In genomic region chr2:13672946-13673345, GRCm38 (mm10) we compare ENCODE assay signal across 8 mouse cellular contexts.
A peak's percentile ranks its signal among the peaks of the same experiment; 100 is the strongest.
DNase-seq lines count a peak whose midpoint lies in the region; ATAC-seq and TF ChIP-seq lines count a peak whose summit lies in the region.

No protein-coding gene starts in this region.

- H3K9me3 ChIP-seq in midbrain, postnatal 0 days (ENCODE audit: low read length), result no peaks in the 10 kb centered on the region
- no peaks in the 10 kb centered on the region for H3K9me3 ChIP-seq in midbrain, embryonic 16.5 days (replicated peaks; ENCODE audit: control insufficient read depth, low read length, poor library complexity, severe bottlenecking)
- H3K9me3 ChIP-seq in forebrain, embryonic 15.5 days, result no peaks in the 10 kb centered on the region

- no peaks in the 10 kb centered on the region for H3K36me3 ChIP-seq in midbrain, postnatal 0 days (ENCODE audit: insufficient read depth, low read length)
- H3K36me3 ChIP-seq in midbrain, embryonic 16.5 days (ENCODE audit: control insufficient read depth, insufficient read depth, low read length), result no peaks in the 10 kb centered on the region
- H3K36me3 ChIP-seq in forebrain, embryonic 15.5 days, result no peaks in the 10 kb centered on the region

- no peak for ATAC-seq in midbrain, postnatal 0 days (ENCODE audit: low FRiP score)
- no peak for ATAC-seq in midbrain, embryonic 16.5 days
- ATAC-seq in erythroid progenitor cell, adult 5-6 weeks (replicated peaks; ENCODE audit: low FRiP score, poor library complexity, severe bottlenecking), result 0 out of 2 replicates have a peak, but pooled peaks have one; percentile 59
- no peak for ATAC-seq in forebrain, embryonic 15.5 days (replicated peaks)

- H3K27me3 ChIP-seq in midbrain, postnatal 0 days (ENCODE audit: insufficient read depth, low read length), result no peaks in the 10 kb centered on the region
- H3K27me3 ChIP-seq in midbrain, embryonic 16.5 days (ENCODE audit: control insufficient read depth, insufficient read depth, low read depth, low read length), result no peaks in the 10 kb centered on the region
- H3K27me3 ChIP-seq in forebrain, embryonic 15.5 days, result no peaks in the 10 kb centered on the region

- TF ChIP-seq CTCF in midbrain, postnatal 0 days (IDR thresholded peaks at IDR 0.05), result peak; percentile 52

- H3K27ac ChIP-seq in midbrain, postnatal 0 days (ENCODE audit: low read depth, low read length), result no peak overlapping the region
- H3K27ac ChIP-seq in midbrain, embryonic 16.5 days (ENCODE audit: low read length), result no peak overlapping the region
- H3K27ac ChIP-seq in forebrain, embryonic 15.5 days (replicated peaks), result no peak overlapping the region

- no peaks in the 10 kb centered on the region for H3K4me1 ChIP-seq in midbrain, postnatal 0 days (ENCODE audit: insufficient read depth, low read length)
- H3K4me1 ChIP-seq in midbrain, embryonic 16.5 days (ENCODE audit: control insufficient read depth, insufficient read depth, low read length), result no peaks in the 10 kb centered on the region
- H3K4me1 ChIP-seq in forebrain, embryonic 15.5 days, result no peaks in the 10 kb centered on the region

- no peak overlapping the region for H3K4me2 ChIP-seq in midbrain, postnatal 0 days (ENCODE audit: low read depth, low read length, poor library complexity, severe bottlenecking)
- no peak overlapping the region for H3K4me2 ChIP-seq in midbrain, embryonic 16.5 days (ENCODE audit: low read length)
- no peak overlapping the region for H3K4me2 ChIP-seq in forebrain, embryonic 15.5 days (replicated peaks)

- no peak overlapping the region for H3K9ac ChIP-seq in midbrain, postnatal 0 days (replicated peaks; ENCODE audit: low read length, poor library complexity, severe bottlenecking)
- no peak overlapping the region for H3K9ac ChIP-seq in midbrain, embryonic 16.5 days (ENCODE audit: low read depth, low read length)
- H3K9ac ChIP-seq in forebrain, embryonic 15.5 days (replicated peaks), result no peak overlapping the region

- H3K4me3 ChIP-seq in midbrain, postnatal 0 days (ENCODE audit: low read depth, low read length), result no peak overlapping the region
- H3K4me3 ChIP-seq in midbrain, embryonic 16.5 days (ENCODE audit: low read depth, low read length), result no peak overlapping the region
- no peak overlapping the region for H3K4me3 ChIP-seq in forebrain, embryonic 15.5 days

- 61% methylated on average over 3 of the region's 3 CpGs for WGBS in midbrain, postnatal 0 days
- whole genome bisulfite sequencing in midbrain, embryonic 16.5 days, result 68% methylated on average over 3 of the region's 3 CpGs
- WGBS in forebrain, embryonic 15.5 days, result 67% methylated on average over 3 of the region's 3 CpGs

- peak; percentile 10 to 33 for DNase-seq in cerebellum, postnatal 14 days
- DNase-seq in cerebellum, adult 18-20 months, result no peak
- DNase-seq in midbrain, postnatal 0 days (ENCODE audit: low spot score), result no peak
- DNase-seq in spleen, adult 18-20 months, result peak; percentile 6 to 49
- no peak for DNase-seq in left cerebral cortex, adult 8-10 months (ENCODE audit: low spot score in 2 of 2)

Comparison
In these comparisons a context has a peak if more than half of its experiments do, and no peak if none do; other contexts are left out.
1. DNase-seq: peak in cerebellum, postnatal 14 days (2 of 2) and spleen, adult 18-20 months (2 of 2); none in cerebellum, adult 18-20 months (0 of 2), midbrain, postnatal 0 days (single experiment) and left cerebral cortex, adult 8-10 months (0 of 2).